Mouse (Mus musculus) forebrain, embryonic 13.5 days (tissue): Measurements from ENCODE around the gene Srpx2. TPM values are rescaled to one million over a fixed set of nuclear protein-coding genes. Genes with fewer than 3 reads are reported as not detected.
A peak's percentile ranks its signal among the peaks of the same experiment; 100 is the strongest.

Experiments
- ATAC-seq: fragments of 200-750 bp; cut with Nextera tagmentation; 2 replicates; pipeline ENCODE4 v1.8.0; 2017
- H3K27ac ChIP-seq: fragments of 300-500 bp; sonication (generic); 2 replicates; pipeline ENCODE4 v1.5.1; 2015; ENCODE audit warnings: inconsistent platforms, mild to moderate bottlenecking, moderate library complexity
- H3K27me3 ChIP-seq: fragments of 300-500 bp; sonication (generic); 2 replicates; pipeline ENCODE4 v1.6.1; 2015; ENCODE audit warnings: mild to moderate bottlenecking, inconsistent platforms
- H3K36me3 ChIP-seq: fragments of 300-500 bp; sonication (generic); 2 replicates; pipeline ENCODE4 v1.6.1; 2015; ENCODE audit warnings: mild to moderate bottlenecking, inconsistent platforms; ENCODE audit not compliant: poor library complexity, severe bottlenecking
- H3K4me1 ChIP-seq: fragments of 300-500 bp; sonication (generic); 2 replicates; pipeline ENCODE4 v1.6.1; 2015; ENCODE audit warnings: inconsistent platforms
- H3K4me2 ChIP-seq: fragments of 300-500 bp; sonication (generic); 2 replicates; pipeline ENCODE4 v1.6.1; 2015; ENCODE audit warnings: inconsistent platforms, mild to moderate bottlenecking, moderate library complexity
- H3K4me3 ChIP-seq: fragments of 300-500 bp; sonication (generic); 2 replicates; pipeline ENCODE4 v1.5.1; 2015; ENCODE audit warnings: mild to moderate bottlenecking, inconsistent platforms
- H3K9ac ChIP-seq: fragments of 300-500 bp; sonication (generic); 2 replicates; pipeline ENCODE4 v1.6.1; 2015; ENCODE audit warnings: mild to moderate bottlenecking, inconsistent platforms
- H3K9me3 ChIP-seq: fragments of 300-500 bp; sonication (generic); replicated peaks from 2 replicates; pipeline ENCODE4 v1.6.1; 2016; ENCODE audit warnings: inconsistent platforms
- WGBS: fragments of 180-500 bp; shearing (Covaris S2); methylation state at CpG from one replicate; pipeline ENCODE4 v1.1.7; 2015; 5-methylcytosine and 5-hydroxymethylcytosine counted together
- polyA plus RNA-seq: library from polyadenylated mRNA; unstranded; fragments of >200 nt; fragmentation: Nextera tagmentation; extraction: Ambion mirVana; gene quantifications from 2 replicates; pipeline ENCODE4 v1.2.1, GENCODE M21; 2015

Srpx2 gene
- polyA plus RNA-seq = 0.21 and 0.32 TPM in 2 replicates

- no peaks in the 10 kb centered on the region for H3K4me1 ChIP-seq
- H3K36me3 ChIP-seq = no peaks in the 10 kb centered on the region
- H3K9ac ChIP-seq = no peak within 1 kb of the TSS
- H3K27me3 ChIP-seq = no peaks in the 10 kb centered on the region
- no peak for ATAC-seq
- no peak within 1 kb of the TSS for H3K27ac ChIP-seq
- H3K4me3 ChIP-seq = no peak within 1 kb of the TSS
- WGBS = 51% methylated on average over 3 of the region's 3 CpGs
- no peak within 1 kb of the TSS for H3K4me2 ChIP-seq
- H3K9me3 ChIP-seq = no peaks in the 10 kb centered on the region
These were observed at the start of gene Srpx2 for GRCm38 (mm10) chrX:133908261-133908660. TSS of gene Srpx2 (plus strand) at chrX:133908426.

GRCm38 (mm10) chrX:133869743-133870142, 38.5 kb upstream of the Srpx2 start:
- Histone ChIP-seq H3K9me3 (no peaks in the 10 kb centered on the region), H3K27ac (no peak overlapping the region), H3K4me1 (no peaks in the 10 kb centered on the region), H3K27me3 (no peaks in the 10 kb centered on the region), H3K4me3 (no peak overlapping the region), H3K9ac (no peak overlapping the region), H3K4me2 (no peak overlapping the region), H3K36me3 (no peaks in the 10 kb centered on the region)
- 95% methylated on average over 6 of the region's 6 CpGs for WGBS
- no peak for ATAC-seq

- H3K36me3 ChIP-seq = peaks cover 20% of the 10 kb centered on the region
- H3K27me3 ChIP-seq = no peaks in the 10 kb centered on the region
- no peaks in the 10 kb centered on the region for H3K9me3 ChIP-seq
- no peak overlapping the region for H3K4me3 ChIP-seq
- H3K4me2 ChIP-seq = no peak overlapping the region
- 93% methylated on average over 3 of the region's 3 CpGs for WGBS
- no peak for ATAC-seq
- H3K9ac ChIP-seq = no peak overlapping the region
- no peaks in the 10 kb centered on the region for H3K4me1 ChIP-seq
- no peak overlapping the region for H3K27ac ChIP-seq
These were observed 20.9 kb upstream of the Srpx2 start for GRCm38 (mm10) chrX:133887308-133887707.

GRCm38 (mm10) chrX:133888111-133888510, 20.1 kb upstream of the Srpx2 start:
- no peak for ATAC-seq
- 89% methylated on average over 5 of the region's 5 CpGs for WGBS

GRCm38 (mm10) chrX:133898014-133898542, 10.1 kb upstream of the Srpx2 start, which contains the start of gene Tspan6:
TSS of gene Tspan6 (minus strand) at chrX:133898429.
- no peaks in the 10 kb centered on the region for H3K9me3 ChIP-seq
- H3K9ac ChIP-seq = peak within 1 kb of the TSS; percentile 79
- peak within 1 kb of the TSS; percentile 35 for H3K27ac ChIP-seq
- ATAC-seq = peak; percentile 98
- H3K4me3 ChIP-seq = peak within 1 kb of the TSS; percentile 54
- 21% methylated on average over 33 of the region's 33 CpGs for WGBS
- H3K4me1 ChIP-seq = no peaks in the 10 kb centered on the region
- H3K4me2 ChIP-seq = peak within 1 kb of the TSS; percentile 59
- H3K27me3 ChIP-seq = no peaks in the 10 kb centered on the region
- H3K36me3 ChIP-seq = peaks cover 21% of the 10 kb centered on the region

More at GRCm38 (mm10) chrX:133888111-133888510, 20.1 kb upstream of the Srpx2 start:
- H3K4me2 ChIP-seq = no peak overlapping the region
- no peak overlapping the region for H3K4me3 ChIP-seq
- H3K27ac ChIP-seq = no peak overlapping the region
- H3K9me3 ChIP-seq = no peaks in the 10 kb centered on the region
- H3K36me3 ChIP-seq = peaks cover 21% of the 10 kb centered on the region
- no peak overlapping the region for H3K9ac ChIP-seq
- no peaks in the 10 kb centered on the region for H3K4me1 ChIP-seq
- H3K27me3 ChIP-seq = no peaks in the 10 kb centered on the region

- Histone ChIP-seq H3K9me3 (no peaks in the 10 kb centered on the region), H3K27ac (no peak overlapping the region), H3K36me3 (no peaks in the 10 kb centered on the region), H3K9ac (no peak overlapping the region), H3K4me3 (no peak overlapping the region), H3K4me2 (no peak overlapping the region), H3K4me1 (no peaks in the 10 kb centered on the region), H3K27me3 (no peaks in the 10 kb centered on the region)
- ATAC-seq = no peak
- 32% methylated on average over 10 of the region's 10 CpGs for WGBS
These were observed 3.3 kb downstream of the Srpx2 start for GRCm38 (mm10) chrX:133911397-133912103.

- no peak overlapping the region for H3K9ac ChIP-seq
- no peaks in the 10 kb centered on the region for H3K9me3 ChIP-seq
- no peak overlapping the region for H3K27ac ChIP-seq
- H3K27me3 ChIP-seq = no peaks in the 10 kb centered on the region
- H3K4me1 ChIP-seq = no peaks in the 10 kb centered on the region
- no peaks in the 10 kb centered on the region for H3K36me3 ChIP-seq
- no peak overlapping the region for H3K4me2 ChIP-seq
- 88% methylated on average over 3 of the region's 3 CpGs for WGBS
- ATAC-seq = no peak
- H3K4me3 ChIP-seq = no peak overlapping the region
These were observed 4.8 kb downstream of the Srpx2 start for GRCm38 (mm10) chrX:133913006-133913405.

GRCm38 (mm10) chrX:133914219-133914618, 6.0 kb downstream of the Srpx2 start:
- WGBS = 69% methylated on average over 7 of the region's 7 CpGs
- H3K27ac ChIP-seq = no peak overlapping the region
- no peaks in the 10 kb centered on the region for H3K36me3 ChIP-seq
- H3K4me1 ChIP-seq = no peaks in the 10 kb centered on the region
- ATAC-seq = no peak
- no peak overlapping the region for H3K4me2 ChIP-seq
- no peaks in the 10 kb centered on the region for H3K27me3 ChIP-seq
- H3K9me3 ChIP-seq = no peaks in the 10 kb centered on the region
- H3K4me3 ChIP-seq = no peak overlapping the region
- H3K9ac ChIP-seq = no peak overlapping the region

- ATAC-seq = no peak
- Histone ChIP-seq H3K4me3 (no peak overlapping the region), H3K27ac (no peak overlapping the region), H3K36me3 (no peaks in the 10 kb centered on the region), H3K9me3 (no peaks in the 10 kb centered on the region), H3K9ac (no peak overlapping the region), H3K4me2 (no peak overlapping the region), H3K27me3 (no peaks in the 10 kb centered on the region), H3K4me1 (no peaks in the 10 kb centered on the region)
- 64% methylated on average over 4 of the region's 4 CpGs for WGBS
These were observed 13.0 kb downstream of the Srpx2 start for GRCm38 (mm10) chrX:133921187-133921586.

- WGBS = 79% methylated on average over 5 of the region's 5 CpGs
- no peak overlapping the region for H3K9ac ChIP-seq
- no peaks in the 10 kb centered on the region for H3K4me1 ChIP-seq
- H3K4me3 ChIP-seq = no peak overlapping the region
- no peaks in the 10 kb centered on the region for H3K27me3 ChIP-seq
- H3K9me3 ChIP-seq = no peaks in the 10 kb centered on the region
- no peaks in the 10 kb centered on the region for H3K36me3 ChIP-seq
- H3K27ac ChIP-seq = no peak overlapping the region
- ATAC-seq = no peak
- no peak overlapping the region for H3K4me2 ChIP-seq
These were observed 18.5 kb downstream of the Srpx2 start for GRCm38 (mm10) chrX:133926760-133927159.

- Histone ChIP-seq H3K9ac (no peak overlapping the region), H3K27ac (no peak overlapping the region), H3K27me3 (no peaks in the 10 kb centered on the region), H3K4me1 (no peaks in the 10 kb centered on the region), H3K9me3 (no peaks in the 10 kb centered on the region), H3K36me3 (no peaks in the 10 kb centered on the region), H3K4me2 (no peak overlapping the region), H3K4me3 (no peak overlapping the region)
- ATAC-seq = peak; percentile 33; the same call in 1 of the 2 replicates
- 61% methylated on average over 12 of the region's 12 CpGs for WGBS
These were observed 23.2 kb downstream of the Srpx2 start for GRCm38 (mm10) chrX:133931302-133932013.

- no peaks in the 10 kb centered on the region for H3K9me3 ChIP-seq
- H3K36me3 ChIP-seq = no peaks in the 10 kb centered on the region
- ATAC-seq = no peak
- H3K4me1 ChIP-seq = no peaks in the 10 kb centered on the region
- H3K4me3 ChIP-seq = no peak overlapping the region
- H3K27me3 ChIP-seq = no peaks in the 10 kb centered on the region
- WGBS = 88% methylated on average over 4 of the region's 4 CpGs
- no peak overlapping the region for H3K27ac ChIP-seq
- no peak overlapping the region for H3K4me2 ChIP-seq
- no peak overlapping the region for H3K9ac ChIP-seq
These were observed 28.5 kb downstream of the Srpx2 start for GRCm38 (mm10) chrX:133936605-133937225.
